In the genomic region with DNA sequence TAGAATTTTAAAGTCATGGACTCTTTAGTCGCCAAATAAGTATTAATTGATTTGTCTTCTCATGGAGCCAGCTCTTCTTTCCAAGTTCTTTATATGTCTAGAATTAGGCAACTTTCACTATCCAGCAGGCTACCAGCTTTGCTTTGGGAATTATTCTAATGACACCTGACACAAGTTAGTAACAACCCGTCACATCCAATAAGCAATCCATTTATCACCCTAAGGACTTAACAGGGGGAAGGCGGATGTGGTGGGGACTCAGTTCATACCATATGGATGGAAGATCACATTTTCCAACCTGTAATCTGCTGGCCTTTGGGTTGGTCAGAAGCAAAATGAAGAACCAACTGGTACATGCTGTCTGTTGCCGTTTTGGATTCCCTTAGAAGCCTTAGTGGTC, we compare ENCODE assay signal across 24 mouse cellular contexts. TPM values are rescaled to one million over a fixed set of nuclear protein-coding genes. Genes with fewer than 3 reads are reported as not detected.
DNase-seq lines count a peak whose midpoint lies in the region; ATAC-seq and TF ChIP-seq lines count a peak whose summit lies in the region.
"Had no signal": no experiment of that assay in that cellular context is flagged by ENCODE, and none has a peak within 500 bp of the region (broad histone marks: within the 10 kb centered on the region; RNA-seq: fewer than 3 reads in every experiment).

No protein-coding gene starts in this region.

- ATAC-seq in hindbrain, postnatal 0 days = no peak
- ATAC-seq: activated CD4-positive, CD25-positive, alpha-beta regulatory T cell, adult 4 months; CD4-positive, CD25-positive, alpha-beta regulatory T cell, adult 4 months; forebrain, embryonic 13.5 days; forebrain, embryonic 15.5 days; Patski had no signal

- 78% methylated on average over 4 of the region's 4 CpGs for WGBS in hindbrain, postnatal 0 days
- WGBS in hindbrain, embryonic 10.5 days = 89% methylated on average over 4 of the region's 4 CpGs

- TF ChIP-seq CTCF in hindbrain, postnatal 0 days (IDR thresholded peaks at IDR 0.05; ENCODE audit: low read depth) = no peak

- peak; percentile 40 for DNase-seq in hindbrain, postnatal 0 days (ENCODE audit: low spot score)
- no peak for DNase-seq in hindbrain, embryonic 10.5 days (ENCODE audit: low spot score)
- DNase-seq in retina, embryonic 14.5 days (ENCODE audit: low spot score) = peak; percentile 71
- peak; percentile 8 for DNase-seq in retina, postnatal 7 days (ENCODE audit: low read depth, low spot score)
- no peak for DNase-seq in left cerebral cortex, postnatal 25 days (ENCODE audit: low spot score in 2 of 2)
- DNase-seq: adrenal gland, adult 8-10 months; adrenal gland, postnatal 14 days; adrenal gland, postnatal 36 days; B cell, adult 2 months; cerebellum, adult 11-12 months; cerebellum, adult 2 months; cerebellum, adult 9-10 months; cerebellum, postnatal 25 days had no signal

- H3K9me3 ChIP-seq in hindbrain, postnatal 0 days (ENCODE audit: low read length) = no peaks in the 10 kb centered on the region
- no peaks in the 10 kb centered on the region for H3K9me3 ChIP-seq in hindbrain, embryonic 10.5 days
- H3K9me3 ChIP-seq: embryonic facial prominence, embryonic 10.5 days; embryonic facial prominence, embryonic 12.5 days; forebrain, embryonic 13.5 days; forebrain, embryonic 15.5 days; G1E had no signal

- H3K27me3 ChIP-seq in hindbrain, postnatal 0 days (ENCODE audit: insufficient read depth, low read length) = no peaks in the 10 kb centered on the region
- H3K27me3 ChIP-seq in hindbrain, embryonic 10.5 days (ENCODE audit: insufficient read depth, poor library complexity, severe bottlenecking) = no peaks in the 10 kb centered on the region
- H3K27me3 ChIP-seq: embryonic facial prominence, embryonic 12.5 days; forebrain, embryonic 13.5 days; forebrain, embryonic 15.5 days had no signal

- H3K4me3 ChIP-seq in hindbrain, postnatal 0 days (ENCODE audit: low read length) = no peak overlapping the region
- H3K4me3 ChIP-seq in hindbrain, embryonic 10.5 days = no peak overlapping the region
- H3K4me3 ChIP-seq: embryonic facial prominence, embryonic 10.5 days; embryonic facial prominence, embryonic 12.5 days; forebrain, embryonic 13.5 days; forebrain, embryonic 15.5 days had no signal

- no peak overlapping the region for H3K27ac ChIP-seq in hindbrain, postnatal 0 days
- H3K27ac ChIP-seq in hindbrain, embryonic 10.5 days = no peak overlapping the region
- H3K27ac ChIP-seq: embryonic facial prominence, embryonic 10.5 days; embryonic facial prominence, embryonic 12.5 days; forebrain, embryonic 13.5 days; forebrain, embryonic 15.5 days had no signal

- H3K4me2 ChIP-seq in hindbrain, postnatal 0 days (ENCODE audit: low read depth, low read length) = no peak overlapping the region
- H3K4me2 ChIP-seq: embryonic facial prominence, embryonic 12.5 days; forebrain, embryonic 13.5 days; forebrain, embryonic 15.5 days had no signal

- no peaks in the 10 kb centered on the region for H3K36me3 ChIP-seq in hindbrain, postnatal 0 days (ENCODE audit: insufficient read depth, low read length)
- no peaks in the 10 kb centered on the region for H3K36me3 ChIP-seq in hindbrain, embryonic 10.5 days
- H3K36me3 ChIP-seq: embryonic facial prominence, embryonic 10.5 days; embryonic facial prominence, embryonic 12.5 days; forebrain, embryonic 15.5 days; G1E had no signal

- no peak overlapping the region for H3K9ac ChIP-seq in hindbrain, postnatal 0 days (replicated peaks; ENCODE audit: low read length)
- H3K9ac ChIP-seq: embryonic facial prominence, embryonic 12.5 days; forebrain, embryonic 13.5 days; forebrain, embryonic 15.5 days had no signal

- intact Hi-C loops in left cerebral cortex, postnatal 25 days (cut with DNase I) = no loop called here

- H3K4me1 ChIP-seq in hindbrain, postnatal 0 days (ENCODE audit: insufficient read depth, low read length) = no peaks in the 10 kb centered on the region
- H3K4me1 ChIP-seq in hindbrain, embryonic 10.5 days (replicated peaks) = no peaks in the 10 kb centered on the region
- H3K4me1 ChIP-seq: embryonic facial prominence, embryonic 10.5 days; embryonic facial prominence, embryonic 12.5 days; forebrain, embryonic 13.5 days; forebrain, embryonic 15.5 days had no signal

RNA-seq across cellular contexts. Expression of gene Atp13a5, which starts 6.2 kb away (rescaled TPM):
- total RNA-seq in hindbrain, postnatal 0 days (2014; rRNA removed) = 5.6 and 8.7 TPM in 2 replicates
- 6.4 and 6.6 TPM in 2 replicates for polyA plus RNA-seq in hindbrain, postnatal 0 days (2015; fragmentation: Nextera tagmentation; extraction: Ambion mirVana)
- polyA plus RNA-seq in hindbrain, embryonic 10.5 days (2016; fragmentation: Nextera tagmentation; extraction: Ambion mirVana) = 0.10 TPM in 1 of 2 replicates, not detected in the other
- total RNA-seq in left cerebral cortex, postnatal 25 days (2021) = 10 to 100 TPM; 11.6 to 11.7 TPM
- total RNA-seq: adrenal gland, adult 18-20 months; adrenal gland, adult 8-10 months; adrenal gland, postnatal 14 days; adrenal gland, postnatal 36 days; CH12.LX had no signal
- polyA plus RNA-seq: CD4-positive, CD25-positive, alpha-beta regulatory T cell, adult 4 months; embryonic facial prominence, embryonic 10.5 days; forebrain, embryonic 11.5 days; G1E; Patski had no signal

Comparison
In these comparisons a context has a peak if more than half of its experiments do, and no peak if none do; other contexts are left out.
1. DNase-seq: peak in hindbrain, postnatal 0 days (single experiment), retina, embryonic 14.5 days (single experiment) and retina, postnatal 7 days (single experiment); none in hindbrain, embryonic 10.5 days (single experiment) and left cerebral cortex, postnatal 25 days (0 of 2).